Mouse (Mus musculus) ovary, postnatal 14 days (tissue): Measurements from ENCODE around the gene Taar3.
A peak's percentile ranks its signal among the peaks of the same experiment; 100 is the strongest.

Experiments used
- DNase-seq: peaks from one replicate; pipeline ENCODE4 v3.0.0; 2022; ENCODE audit warnings: low spot score

Gene Taar3

DNA sequence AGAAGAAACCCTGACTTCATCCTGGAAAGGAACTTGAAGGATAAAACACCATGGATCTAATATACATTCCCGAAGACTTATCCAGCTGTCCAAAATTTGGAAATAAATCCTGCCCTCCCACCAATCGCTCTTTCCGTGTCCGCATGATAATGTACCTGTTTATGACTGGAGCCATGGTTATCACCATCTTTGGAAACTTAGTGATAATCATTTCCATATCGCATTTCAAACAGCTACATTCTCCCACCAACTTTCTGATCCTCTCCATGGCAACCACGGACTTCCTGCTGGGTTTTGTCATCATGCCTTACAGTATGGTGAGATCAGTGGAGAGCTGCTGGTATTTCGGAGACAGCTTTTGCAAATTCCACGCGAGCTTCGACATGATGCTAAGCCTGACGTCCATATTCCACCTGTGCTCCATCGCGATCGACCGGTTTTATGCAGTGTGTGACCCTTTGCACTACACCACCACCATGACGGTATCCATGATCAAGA is at the start of gene Taar3:
TSS of gene Taar3 (plus strand) at position 51 of the 498 bp plus-strand sequence.
- no peak for DNase-seq

DNA sequence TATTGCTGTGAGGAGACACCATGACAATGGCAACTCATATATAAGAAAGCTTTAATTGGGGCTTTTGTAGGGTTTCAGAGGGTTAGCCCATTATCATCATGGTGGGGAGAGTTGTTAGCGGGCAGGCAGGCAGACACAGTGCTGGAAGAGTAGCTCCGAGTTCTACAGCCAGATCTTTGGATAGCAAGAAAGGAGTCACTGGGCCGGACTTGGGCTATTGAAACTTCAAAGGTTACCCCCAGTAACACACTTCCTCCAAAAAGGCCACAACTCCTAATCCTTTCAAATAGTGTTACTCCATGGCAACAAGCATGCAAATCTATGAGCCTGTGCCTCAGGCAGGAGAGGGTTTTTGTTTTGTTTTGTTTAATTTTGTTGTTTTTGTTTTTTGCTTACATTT is 48.2 kb upstream of the Taar3 start:
- DNase-seq: no peak

DNA sequence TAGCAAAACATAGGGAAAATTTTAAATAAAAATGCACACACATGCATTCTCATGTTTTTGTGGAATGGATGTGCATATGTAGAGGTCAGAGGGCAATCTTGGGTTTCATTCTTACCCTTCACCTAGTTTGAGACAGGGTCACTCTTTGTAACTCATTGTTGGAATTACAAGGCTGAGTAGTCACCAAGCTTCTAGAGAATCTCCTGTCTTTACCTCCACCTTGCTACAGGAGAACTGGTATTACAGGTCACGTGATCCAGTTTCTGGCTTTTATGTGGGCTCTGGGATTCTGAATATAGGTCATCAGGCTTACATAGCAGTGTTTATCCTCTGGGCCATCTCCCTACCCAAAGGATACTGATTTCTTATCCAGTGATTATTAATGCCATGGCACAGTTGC is 43.7 kb upstream of the Taar3 start:
- no peak for DNase-seq

DNA sequence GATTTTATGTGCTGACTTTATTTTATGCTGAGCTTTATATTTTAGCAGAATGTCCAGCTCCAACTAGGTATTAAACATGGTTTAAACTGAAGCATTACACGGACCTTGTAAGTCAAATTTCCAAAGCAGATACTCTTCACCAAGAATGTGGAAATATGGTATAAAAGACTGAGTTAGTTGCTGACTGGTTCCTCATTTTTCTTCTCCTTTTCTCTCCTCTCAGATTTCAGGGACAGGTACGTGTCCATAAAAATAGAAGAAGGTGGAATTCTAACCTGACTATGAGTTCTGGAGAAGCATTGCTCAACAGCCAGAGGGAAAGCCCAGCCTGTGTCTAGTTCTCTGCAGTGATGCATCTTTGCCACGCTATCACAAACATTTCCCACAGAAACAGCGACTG is 29.3 kb upstream of the Taar3 start, which contains the start of gene Taar1:
TSS of gene Taar1 (plus strand) at position 301 of the 400 bp plus-strand sequence.
- DNase-seq: no peak

DNA sequence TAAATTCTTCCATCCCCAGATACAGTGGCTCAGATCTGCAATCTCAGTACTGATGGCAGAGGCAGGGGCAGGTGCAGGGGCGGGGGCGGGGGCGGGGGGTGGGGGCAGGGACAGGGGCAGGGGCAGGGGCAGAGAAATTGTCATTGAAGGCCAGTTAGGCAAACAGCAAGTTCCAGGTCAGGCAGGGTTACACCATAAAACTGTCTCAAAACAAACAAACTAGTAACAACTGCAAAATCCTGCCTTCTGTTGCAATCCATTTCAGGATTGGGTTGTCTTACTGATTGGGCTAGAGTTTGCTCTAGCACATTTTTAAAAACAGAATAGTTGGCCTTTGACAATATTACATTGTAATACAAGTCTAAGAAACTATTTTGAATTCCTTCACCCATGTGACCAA is 26.9 kb upstream of the Taar3 start:
- DNase-seq: no peak

DNA sequence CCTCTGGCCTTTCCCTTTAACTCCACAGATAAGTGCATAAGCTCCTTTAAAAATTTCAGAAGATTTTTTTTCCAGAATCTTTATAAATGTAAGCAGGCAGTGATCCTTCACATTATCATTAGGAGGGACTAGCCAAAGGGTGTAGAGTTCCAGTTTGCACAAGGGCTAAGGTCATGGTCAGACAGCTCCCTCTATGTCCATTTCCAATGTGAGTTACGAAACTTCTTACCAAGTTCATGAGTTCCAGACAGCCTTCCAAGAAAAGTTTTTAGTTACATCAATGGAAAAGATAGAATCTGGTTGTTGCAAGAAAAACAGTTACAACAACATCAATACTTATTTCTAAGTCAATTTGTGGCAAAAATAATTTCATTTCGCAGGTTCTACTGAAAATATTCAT is 25.4 kb upstream of the Taar3 start:
- no peak for DNase-seq

DNA sequence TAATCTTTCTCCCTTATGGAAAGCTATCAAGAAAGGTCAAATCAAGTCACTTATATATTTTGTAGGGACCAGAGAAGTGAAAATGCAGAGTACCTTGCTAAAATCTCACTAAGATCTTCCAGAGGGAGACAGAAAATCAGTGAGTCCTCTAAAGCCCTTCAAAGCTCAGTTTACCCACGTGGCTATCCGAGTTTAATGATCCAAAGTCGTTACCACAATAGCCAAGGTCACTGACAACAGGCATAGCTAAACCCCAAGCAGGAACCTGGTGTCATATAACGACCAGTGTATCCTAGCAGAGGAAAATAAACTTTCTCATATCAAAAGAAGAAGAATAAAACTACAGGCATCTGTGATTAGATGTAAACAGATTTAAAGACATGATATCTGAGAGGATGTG is 11.7 kb upstream of the Taar3 start:
- DNase-seq: no peak

DNA sequence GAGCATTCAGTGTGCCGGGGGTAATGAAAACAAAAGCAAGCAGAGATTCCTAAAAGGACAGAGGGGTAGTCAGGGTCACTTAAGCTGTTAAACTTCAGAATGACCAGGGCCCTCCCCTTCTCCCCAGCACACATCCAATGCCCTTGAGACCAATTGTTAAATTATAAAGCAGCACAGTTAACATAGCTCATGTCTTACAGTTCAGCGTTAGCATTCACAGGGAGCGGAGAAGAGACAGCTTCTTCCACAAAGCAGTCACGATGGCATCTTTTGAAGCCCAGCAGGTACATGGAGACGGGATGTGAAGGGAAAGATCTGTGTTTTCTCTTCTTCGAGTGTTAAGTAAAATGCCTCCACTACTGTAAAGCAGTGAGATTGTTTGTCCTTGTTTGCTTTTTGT is 11.0 kb upstream of the Taar3 start, which contains the start of gene Taar2:
TSS of gene Taar2 (plus strand) at position 261 of the 400 bp plus-strand sequence.
- DNase-seq: no peak

DNA sequence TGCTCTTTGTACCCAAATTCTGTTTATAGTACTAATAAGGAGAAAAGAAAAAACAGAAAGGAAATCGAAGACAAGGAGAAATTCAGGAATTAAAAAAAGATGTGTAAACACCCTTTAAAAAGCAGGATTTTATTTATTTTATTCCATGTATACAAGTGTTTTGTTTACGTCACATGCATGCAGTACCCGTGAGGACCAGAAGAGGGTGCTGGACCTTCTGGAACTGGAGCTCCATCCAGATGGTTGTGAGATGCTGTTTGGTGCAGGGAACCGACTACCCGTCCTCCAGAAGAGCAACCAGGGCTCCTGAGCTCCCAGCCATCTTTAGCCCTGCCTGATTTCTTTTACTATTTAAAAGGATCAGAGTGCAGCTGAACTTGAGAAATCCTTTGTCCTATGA is 6.9 kb upstream of the Taar3 start:
- DNase-seq: no peak

DNA sequence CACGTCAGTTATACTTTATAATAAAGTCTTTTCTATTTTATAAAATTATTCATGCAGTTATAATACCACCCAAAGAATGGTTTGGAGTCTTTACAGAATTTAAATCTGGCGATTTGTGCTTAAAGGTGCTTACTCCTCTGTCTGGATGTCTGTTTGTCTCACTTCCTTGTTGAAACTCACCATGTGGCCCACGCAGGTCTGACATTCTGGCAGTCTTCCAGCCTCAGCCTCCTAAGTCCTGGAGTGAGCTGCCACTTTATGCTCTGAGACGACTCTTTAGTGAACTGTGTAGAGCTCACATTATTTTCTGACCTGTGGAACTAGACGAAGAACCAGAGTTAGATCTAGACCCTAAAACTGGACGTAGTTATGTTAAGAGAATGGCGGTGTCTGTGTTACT is 1.3 kb upstream of the Taar3 start:
- no peak for DNase-seq

DNA sequence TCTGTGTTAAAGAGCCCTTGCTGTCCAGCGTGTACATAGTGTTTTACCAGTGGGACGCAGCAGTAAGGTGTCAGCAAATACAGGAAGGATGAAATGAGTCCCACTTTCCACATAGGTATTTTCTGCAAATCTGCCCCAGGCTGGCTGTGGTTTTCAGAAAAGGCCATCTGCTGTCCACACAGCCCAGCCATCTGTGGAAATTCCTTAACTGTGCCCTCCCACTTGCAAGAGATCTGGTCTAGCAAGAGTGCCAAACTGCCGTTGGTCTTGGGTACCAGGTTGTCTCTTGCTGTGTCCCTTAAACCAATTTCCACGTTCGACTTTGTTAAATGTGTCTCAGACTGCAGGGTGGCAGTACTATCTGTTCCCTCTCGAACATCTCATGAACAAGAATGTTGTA is 2.4 kb downstream of the Taar3 start:
- no peak for DNase-seq

DNA sequence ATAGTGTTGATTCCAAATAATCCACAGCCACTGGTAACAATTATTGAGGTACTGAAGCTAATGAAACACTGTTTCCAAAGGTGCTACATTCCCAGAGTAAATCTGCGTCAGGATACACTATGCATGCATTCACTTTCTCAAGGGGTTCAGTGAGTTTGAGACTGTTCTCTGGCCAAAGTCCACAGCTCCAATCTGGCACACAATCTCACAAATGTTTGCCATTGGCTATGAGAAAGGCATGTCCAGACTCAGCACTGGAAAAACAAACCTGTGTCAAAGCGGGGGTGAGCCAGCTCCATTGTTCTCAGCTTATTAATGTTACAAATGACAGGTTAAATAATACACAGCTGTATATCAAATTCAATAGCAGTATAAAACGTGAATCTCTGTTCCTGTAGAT is 9.7 kb downstream of the Taar3 start:
- no peak for DNase-seq

DNA sequence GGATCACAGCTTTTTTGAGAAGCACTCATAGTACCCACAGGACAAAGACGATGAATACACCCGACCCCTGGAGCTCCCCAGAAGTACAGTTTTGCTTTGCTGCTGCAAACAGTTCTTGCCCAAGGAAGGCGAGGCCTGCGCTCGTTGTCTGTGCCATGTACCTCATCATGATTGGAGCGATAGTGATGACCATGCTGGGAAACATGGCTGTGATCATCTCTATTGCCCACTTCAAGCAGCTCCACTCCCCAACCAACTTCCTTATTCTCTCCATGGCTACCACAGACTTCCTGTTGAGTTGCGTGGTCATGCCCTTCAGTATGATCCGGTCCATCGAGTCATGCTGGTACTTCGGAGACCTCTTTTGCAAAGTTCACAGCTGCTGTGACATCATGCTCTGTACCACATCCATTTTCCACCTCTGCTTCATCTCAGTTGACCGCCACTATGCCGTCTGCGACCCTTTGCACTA is 11.1 kb downstream of the Taar3 start, which contains the start of gene Taar4:
TSS of gene Taar4 (plus strand) at position 51 of the 472 bp plus-strand sequence.
- DNase-seq: no peak

DNA sequence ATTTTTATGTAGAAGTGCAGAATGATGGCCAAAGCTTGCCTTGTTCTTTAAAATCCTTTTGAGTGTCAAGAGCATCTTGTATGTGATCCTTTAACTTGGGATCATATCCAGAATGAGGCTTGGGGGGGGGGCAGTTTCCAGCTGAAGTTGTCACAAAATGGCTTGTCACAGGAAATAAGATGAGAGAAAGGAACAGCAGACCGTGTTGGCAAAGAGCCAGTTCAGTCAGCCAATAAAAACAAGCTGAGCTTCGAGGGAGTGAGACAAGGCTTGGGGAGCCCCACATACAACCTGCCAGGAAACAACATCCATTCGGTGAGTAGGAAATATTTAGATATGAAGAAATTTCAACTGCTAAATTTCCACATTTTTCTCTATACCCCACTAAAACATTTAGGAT is 14.1 kb downstream of the Taar3 start:
- no peak for DNase-seq

DNA sequence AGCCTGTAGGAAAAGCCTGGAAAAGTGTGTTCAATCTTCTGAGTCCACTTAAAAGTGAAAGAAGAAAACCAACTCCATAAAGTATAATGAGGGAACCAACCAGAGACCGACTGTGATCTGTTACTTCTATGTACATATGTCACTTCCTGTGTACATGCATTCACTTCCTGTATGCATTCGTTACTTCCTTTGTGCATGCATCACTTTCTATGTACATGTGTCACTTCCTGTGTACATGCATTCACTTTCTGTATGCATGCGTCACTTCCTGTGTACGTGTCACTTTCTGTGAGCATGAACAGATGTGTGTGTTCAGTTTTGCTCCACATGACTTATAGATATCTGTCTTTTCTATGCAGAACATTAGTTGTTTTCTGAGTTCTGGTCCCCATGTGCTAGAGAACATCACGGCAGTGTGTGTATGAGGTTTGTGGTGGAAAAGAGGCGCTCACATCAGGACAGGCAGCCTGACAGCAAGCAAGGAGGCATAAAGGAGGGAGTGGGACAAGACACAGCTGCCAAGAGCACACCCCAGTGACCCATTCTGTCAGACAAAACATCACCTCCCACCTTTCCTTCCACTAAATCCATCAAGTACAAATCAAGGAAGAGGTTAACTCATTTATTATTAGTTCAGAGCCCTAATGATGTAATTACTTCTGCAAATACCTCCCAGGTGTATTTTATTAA is 15.7 kb downstream of the Taar3 start:
- DNase-seq: no peak

DNA sequence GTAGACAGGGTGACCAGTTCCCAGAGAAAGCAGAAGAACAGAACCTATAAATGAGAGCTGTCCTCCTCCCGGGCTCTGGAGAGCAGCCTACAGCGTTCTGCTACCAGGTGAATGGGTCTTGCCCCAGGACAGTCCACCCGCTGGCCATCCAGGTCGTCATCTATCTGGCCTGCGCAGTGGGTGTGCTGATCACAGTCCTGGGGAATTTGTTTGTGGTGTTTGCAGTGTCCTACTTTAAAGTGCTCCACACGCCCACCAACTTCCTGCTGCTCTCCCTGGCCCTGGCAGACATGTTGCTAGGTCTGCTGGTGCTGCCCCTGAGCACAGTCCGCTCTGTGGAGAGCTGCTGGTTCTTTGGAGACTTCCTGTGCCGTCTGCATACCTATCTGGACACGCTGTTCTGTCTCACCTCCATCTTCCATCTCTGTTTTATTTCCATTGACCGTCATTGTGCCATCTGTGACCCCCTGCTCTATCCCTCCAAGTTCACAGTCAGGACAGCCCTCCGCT is 21.4 kb downstream of the Taar3 start, which contains the start of gene Taar5:
TSS of gene Taar5 (plus strand) at position 51 of the 510 bp plus-strand sequence.
- no peak for DNase-seq

DNA sequence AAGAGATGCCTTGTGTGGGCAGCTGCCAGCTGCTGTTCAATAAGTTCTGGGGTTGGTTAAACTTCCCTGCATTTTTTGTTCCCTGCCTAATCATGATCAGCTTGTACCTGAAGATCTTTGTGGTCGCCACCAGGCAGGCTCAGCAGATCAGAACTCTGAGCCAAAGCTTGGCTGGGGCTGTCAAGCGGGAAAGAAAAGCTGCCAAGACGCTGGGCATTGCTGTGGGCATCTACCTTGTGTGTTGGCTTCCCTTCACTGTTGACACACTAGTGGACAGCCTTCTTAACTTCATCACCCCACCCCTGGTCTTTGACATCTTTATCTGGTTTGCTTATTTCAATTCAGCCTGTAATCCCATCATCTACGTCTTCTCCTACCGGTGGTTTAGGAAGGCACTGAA is 21.9 kb downstream of the Taar3 start:
- DNase-seq: no peak

DNA sequence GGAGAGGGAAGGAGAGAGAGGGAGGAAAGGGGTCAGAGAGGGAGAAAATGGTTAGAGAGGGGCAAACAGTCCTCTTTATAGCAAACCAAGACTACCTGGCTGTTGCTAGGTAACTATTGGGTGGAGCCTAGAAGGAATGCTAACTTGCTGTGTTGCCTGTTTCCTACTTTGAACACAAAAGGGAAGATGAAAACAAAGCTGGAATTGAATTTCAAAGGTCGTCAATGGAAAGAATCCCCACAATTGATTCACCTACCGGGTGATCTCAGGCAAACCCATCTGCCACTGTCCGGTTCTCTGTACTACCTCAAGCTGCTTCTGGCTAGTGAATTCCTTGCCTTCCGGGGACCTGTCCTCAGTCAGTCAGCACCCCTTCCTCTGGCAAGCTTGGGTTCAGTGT is 28.6 kb downstream of the Taar3 start:
- DNase-seq: no peak

DNA sequence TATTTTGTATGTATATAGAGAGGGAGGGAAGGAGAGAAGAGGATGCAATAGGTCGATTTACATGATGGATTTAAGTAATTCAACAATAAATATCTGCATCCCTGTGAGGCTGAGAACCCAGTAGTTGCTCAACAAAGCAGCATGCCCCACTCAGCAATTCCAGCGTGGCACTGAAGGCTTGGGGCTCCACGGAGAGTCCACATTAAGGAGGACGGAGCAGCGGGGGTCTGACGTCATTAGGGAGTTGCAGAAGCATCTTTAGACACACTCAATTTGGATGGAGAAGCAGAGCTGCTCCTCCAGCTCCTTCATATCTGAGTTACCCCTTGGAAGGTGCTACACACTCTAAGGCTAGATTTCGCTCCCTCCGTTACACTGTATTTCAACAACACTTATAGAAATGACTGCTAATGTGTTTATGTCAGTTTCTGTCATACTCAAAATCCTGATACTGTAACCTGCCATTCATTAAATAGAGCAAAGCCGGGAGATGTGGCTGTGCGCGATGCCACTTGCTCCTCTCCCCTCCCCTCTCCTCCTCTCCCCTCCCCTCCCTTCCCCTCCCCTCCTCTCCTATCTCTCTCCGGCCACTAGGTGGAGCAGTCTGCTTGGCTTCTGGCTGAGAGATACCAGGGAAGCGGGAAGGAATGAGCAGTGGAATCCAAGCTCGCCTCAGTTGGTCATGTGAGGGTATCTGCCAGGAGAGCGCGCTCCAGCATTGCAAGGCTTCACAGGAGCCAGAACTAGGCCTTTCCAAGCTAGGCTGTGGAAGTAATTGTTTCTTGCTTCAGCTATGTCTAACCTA is 29.7 kb downstream of the Taar3 start:
- DNase-seq: peak; percentile 63

DNA sequence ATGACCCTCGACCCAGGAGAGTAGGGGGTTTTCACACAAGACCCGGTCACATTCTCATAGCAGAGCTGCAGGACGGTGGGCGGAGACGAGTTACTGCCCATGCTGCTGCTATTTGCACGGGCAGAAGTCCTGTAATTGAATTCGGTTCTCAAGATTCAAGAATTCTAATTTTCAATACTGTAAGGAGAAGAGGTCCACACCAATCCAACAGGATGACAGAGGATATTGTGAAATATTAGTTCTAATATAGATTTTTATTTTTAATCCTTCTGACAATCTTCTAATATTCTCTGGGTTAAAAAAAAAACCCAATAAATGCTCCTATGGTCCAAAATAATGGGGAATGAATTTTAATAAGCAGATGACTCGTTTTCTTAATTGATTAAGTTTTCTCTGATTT is 36.2 kb downstream of the Taar3 start, which contains the start of gene Taar6:
TSS of gene Taar6 (minus strand) at position 101 of the 400 bp plus-strand sequence.
- no peak for DNase-seq

DNA sequence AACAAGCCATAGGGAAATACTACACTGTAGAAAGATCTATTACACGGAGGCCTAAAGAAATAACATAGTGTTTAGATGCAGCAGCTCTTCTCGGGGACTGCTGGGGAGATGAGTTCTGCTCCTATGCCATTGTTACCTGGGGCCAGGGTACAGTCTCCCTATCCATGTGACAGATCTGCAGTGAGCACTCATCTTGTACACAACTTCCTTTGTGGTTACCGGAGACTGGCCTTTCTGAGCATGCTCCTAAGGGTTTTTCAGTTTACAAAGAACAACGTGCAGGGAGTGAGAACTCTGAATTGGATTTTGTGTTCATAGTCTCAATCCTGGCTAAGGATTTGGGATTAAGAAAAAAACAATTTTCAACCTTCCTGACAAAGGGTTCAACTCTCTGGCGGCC is 37.1 kb downstream of the Taar3 start:
- no peak for DNase-seq

DNA sequence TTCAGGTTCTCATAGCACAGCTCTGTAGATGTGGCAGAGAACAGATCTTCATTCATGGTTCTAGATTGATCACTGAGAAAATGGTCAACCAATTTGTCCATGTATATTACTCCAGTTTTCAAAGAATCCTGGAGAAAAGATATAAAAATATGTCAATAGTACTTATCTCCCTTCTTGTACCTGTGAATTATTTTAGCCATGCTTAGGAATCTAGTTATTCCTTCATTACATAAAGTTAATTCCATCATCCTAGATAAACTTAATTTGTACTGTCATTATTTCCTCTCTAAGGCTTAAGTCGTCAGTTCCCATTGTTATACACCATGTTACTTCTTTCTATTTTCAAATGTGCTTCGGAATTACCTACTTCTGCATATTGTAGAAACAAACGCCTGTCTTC is 44.0 kb downstream of the Taar3 start, which contains the start of gene Taar7a:
TSS of gene Taar7a (minus strand) at position 101 of the 400 bp plus-strand sequence.
- DNase-seq: no peak

DNA sequence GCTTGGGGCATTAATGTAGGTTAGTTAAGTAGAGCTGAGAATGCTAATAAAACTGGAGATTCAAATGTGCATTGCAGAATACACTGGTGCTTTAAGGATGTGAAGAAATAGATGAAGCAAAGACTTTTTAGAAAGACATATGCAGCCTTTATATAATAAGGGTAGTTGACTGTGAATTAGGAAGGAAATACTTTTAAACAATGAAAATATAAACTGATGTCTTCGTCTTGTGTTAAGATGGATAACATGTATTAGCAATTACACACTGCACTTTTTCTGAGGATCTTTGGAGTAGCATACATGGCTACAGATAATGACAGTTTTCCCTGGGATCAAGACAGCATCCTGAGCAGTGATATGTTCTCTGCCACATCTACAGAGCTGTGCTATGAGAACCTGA is 50.3 kb downstream of the Taar3 start, which contains the start of gene Taar7b:
TSS of gene Taar7b (plus strand) at position 301 of the 400 bp plus-strand sequence.
- DNase-seq: no peak
